Mouse (Mus musculus) kidney, postnatal 0 days (tissue): ENCODE results near the gene Tecr. TPM values are rescaled to one million over a fixed set of nuclear protein-coding genes. Genes with fewer than 3 reads are reported as not detected.

ENCODE experiments used
- ATAC-seq: fragments of 200-750 bp; cut with Nextera tagmentation; replicated peaks from 2 replicates; pipeline ENCODE4 v1.8.0; 2017; ENCODE audit warnings: low read depth, moderate number of reproducible peaks, moderate TSS enrichment, moderate library complexity; ENCODE audit not compliant: low FRiP score
- DNase-seq: peaks from one replicate; pipeline ENCODE4 v3.0.0-alpha.2; 2016; ENCODE audit warnings: low spot score
- H3K27ac ChIP-seq: fragments of 300-500 bp; sonication (generic); 2 replicates; pipeline ENCODE4 v1.5.1; 2014; ENCODE audit warnings: mild to moderate bottlenecking
- H3K27me3 ChIP-seq: fragments of 300-500 bp; sonication (generic); 2 replicates; pipeline ENCODE4 v1.6.1; 2014; ENCODE audit warnings: low read length, mixed read lengths; ENCODE audit not compliant: insufficient read depth
- H3K36me3 ChIP-seq: fragments of 300-500 bp; sonication (generic); 2 replicates; pipeline ENCODE4 v1.6.1; 2014; ENCODE audit warnings: low read length, mixed read lengths; ENCODE audit not compliant: insufficient read depth
- H3K4me1 ChIP-seq: fragments of 300-500 bp; sonication (generic); replicated peaks from 2 replicates; pipeline ENCODE4 v1.6.1; 2014; ENCODE audit warnings: antibody characterized with exemption, low read length, mixed read lengths; ENCODE audit not compliant: insufficient read depth
- H3K4me2 ChIP-seq: fragments of 300-500 bp; sonication (generic); 2 replicates; pipeline ENCODE4 v1.6.1; 2014; ENCODE audit warnings: mild to moderate bottlenecking, low read length, moderate library complexity, mixed read lengths
- H3K4me3 ChIP-seq: fragments of 300-500 bp; sonication (generic); replicated peaks from 2 replicates; pipeline ENCODE4 v1.5.1; 2014; ENCODE audit warnings: low read depth, low read length
- H3K9ac ChIP-seq: fragments of 300-500 bp; sonication (generic); 2 replicates; pipeline ENCODE4 v1.6.1; 2014; ENCODE audit warnings: low read depth, low read length
- H3K9me3 ChIP-seq: fragments of 300-500 bp; sonication (generic); replicated peaks from 2 replicates; pipeline ENCODE4 v1.6.1; 2016; ENCODE audit warnings: low read length, inconsistent platforms, mixed read lengths
- CTCF ChIP-seq: IDR thresholded peaks from 2 replicates; pipeline ENCODE4 v1.5.1; 2016; ENCODE audit warnings: antibody characterized with exemption, low read depth, mild to moderate bottlenecking, moderate library complexity
- WGBS: fragments of 180-500 bp; shearing (Covaris S2); extraction: QIAGEN DNeasy Blood & Tissue Kit; methylation state at CpG from one replicate; pipeline ENCODE4 v1.1.7; 2014; 5-methylcytosine and 5-hydroxymethylcytosine counted together
- polyA plus RNA-seq: library from polyadenylated mRNA; unstranded; fragments of >200 nt; fragmentation: Nextera tagmentation; extraction: Ambion mirVana; gene quantifications from 2 replicates; pipeline ENCODE4 v1.2.1, GENCODE M21; 2015

Gene Tecr
- polyA plus RNA-seq, 1 experiment from 2014 or later, result 560 TPM

- no peak overlapping the region for H3K27ac ChIP-seq
- 80% methylated on average over 2 of the region's 2 CpGs for WGBS
- TF ChIP-seq CTCF, result no peak
- no peak for ATAC-seq
- DNase-seq, result no peak
- no peaks in the 10 kb centered on the region for H3K27me3 ChIP-seq
- H3K4me2 ChIP-seq, result no peak overlapping the region
- H3K4me1 ChIP-seq, result no peaks in the 10 kb centered on the region
- H3K36me3 ChIP-seq, result no peaks in the 10 kb centered on the region
- H3K4me3 ChIP-seq, result no peak overlapping the region
- no peak overlapping the region for H3K9ac ChIP-seq
- no peaks in the 10 kb centered on the region for H3K9me3 ChIP-seq
Measured at GRCm38 (mm10) chr8:83534802-83535201, 73.0 kb downstream of the Tecr start.

Other genes with a start within 250 kb of the Tecr start
- 0.03 and 0.05 TPM in 2 replicates for gene Clgn, start 218.1 kb downstream of the Tecr start, polyA plus RNA-seq
- gene Scoc, start 149.6 kb downstream of the Tecr start, polyA plus RNA-seq, result 138 and 139 TPM in 2 replicates
- gene Olfr370, start 72.2 kb downstream of the Tecr start, polyA plus RNA-seq, result not detected in 2 replicates
- gene Ndufb7, start 41.3 kb downstream of the Tecr start, polyA plus RNA-seq, result 502 and 515 TPM in 2 replicates
- 30.2 and 35.3 TPM in 2 replicates for gene Dnajb1, start 222 bp upstream of the Tecr start, polyA plus RNA-seq
- gene Gipc1, start 44.7 kb upstream of the Tecr start, polyA plus RNA-seq, result 197 and 212 TPM in 2 replicates
- gene Ptger1, start 58.7 kb upstream of the Tecr start, polyA plus RNA-seq, result 9.4 and 9.8 TPM in 2 replicates
- gene Pkn1, start 91.2 kb upstream of the Tecr start, polyA plus RNA-seq, result 31.0 and 33.2 TPM in 2 replicates
- gene Ddx39, start 107.2 kb upstream of the Tecr start, polyA plus RNA-seq, result 110 and 128 TPM in 2 replicates
- 37.8 and 40.8 TPM in 2 replicates for gene Adgre5, start 133.4 kb upstream of the Tecr start, polyA plus RNA-seq